Mouse (Mus musculus) ovary, adult 2 months (tissue): ENCODE measurements around the gene 1500009C09Rik. TPM values are rescaled to one million over a fixed set of nuclear protein-coding genes. Genes with fewer than 3 reads are reported as not detected.

Source experiments
- polyA plus RNA-seq: library from polyadenylated mRNA; depleted of rRNA; stranded (reverse); fragments of >200 nt; gene quantifications from 2 replicates; pipeline ENCODE4 v1.2.3, GENCODE M21; 2012; rRNA removed

The 1500009C09Rik gene
- 0.14 and 0.42 TPM in 2 replicates for polyA plus RNA-seq

GRCm38 (mm10) chr15:82252097-82252496, at the start of gene 1500009C09Rik:
Gene 1500009C09Rik, plus strand, starts transcription at chr15:82252397.

GRCm38 (mm10) chr15:82212752-82213063, 39.5 kb upstream of the 1500009C09Rik start, which contains the start of gene Shisa8:
Gene Shisa8, minus strand, starts transcription at chr15:82212815.

GRCm38 (mm10) chr15:82223657-82224601, 28.3 kb upstream of the 1500009C09Rik start, which contains the start of gene Tnfrsf13c:
Gene Tnfrsf13c, minus strand, starts transcription at chr15:82224369.

GRCm38 (mm10) chr15:82244115-82244804, 7.9 kb upstream of the 1500009C09Rik start, which contains the start of gene Cenpm:
Gene Cenpm, minus strand, starts transcription at chr15:82244748.

GRCm38 (mm10) chr15:82274593-82274926, 22.4 kb downstream of the 1500009C09Rik start, which contains the start of gene Sept3:
Gene Sept3, plus strand, starts transcription at chr15:82274893.

GRCm38 (mm10) chr15:82298764-82299561, 46.8 kb downstream of the 1500009C09Rik start, which contains the start of gene Wbp2nl:
Gene Wbp2nl, plus strand, starts transcription at chr15:82298954.

Other genes starting within 250 kb of the 1500009C09Rik start
- gene Desi1, start 218.5 kb upstream of the 1500009C09Rik start, polyA plus RNA-seq, result 30.1 and 30.3 TPM in 2 replicates
- 67.2 and 91.8 TPM in 2 replicates for gene Snu13, start 204.8 kb upstream of the 1500009C09Rik start, polyA plus RNA-seq
- not detected in 2 replicates for gene 4930407I10Rik, start 193.2 kb upstream of the 1500009C09Rik start, polyA plus RNA-seq
- gene Mei1, start 182.4 kb upstream of the 1500009C09Rik start, polyA plus RNA-seq, result not detected in 2 replicates
- gene Ccdc134, start 124.5 kb upstream of the 1500009C09Rik start, polyA plus RNA-seq, result 11.3 and 13.1 TPM in 2 replicates
- 200 and 245 TPM in 2 replicates for gene Srebf2, start 105.2 kb upstream of the 1500009C09Rik start, polyA plus RNA-seq
- 22.3 and 47.9 TPM in 2 replicates for gene Shisa8, start 39.6 kb upstream of the 1500009C09Rik start, polyA plus RNA-seq
- 0.60 and 1.7 TPM in 2 replicates for gene Tnfrsf13c, start 28.0 kb upstream of the 1500009C09Rik start, polyA plus RNA-seq
- 32.5 and 34.3 TPM in 2 replicates for gene Cenpm, start 7.6 kb upstream of the 1500009C09Rik start, polyA plus RNA-seq
- gene Sept3, start 22.5 kb downstream of the 1500009C09Rik start, polyA plus RNA-seq, result 1.1 and 1.9 TPM in 2 replicates
- 0.18 and 0.24 TPM in 2 replicates for gene Wbp2nl, start 46.6 kb downstream of the 1500009C09Rik start, polyA plus RNA-seq
- gene Naga, start 86.5 kb downstream of the 1500009C09Rik start, polyA plus RNA-seq, result 137 and 176 TPM in 2 replicates
- gene Pheta2, start 86.5 kb downstream of the 1500009C09Rik start, polyA plus RNA-seq, result 4.0 and 4.1 TPM in 2 replicates
- 213 and 227 TPM in 2 replicates for gene Smdt1, start 86.6 kb downstream of the 1500009C09Rik start, polyA plus RNA-seq
- 405 and 527 TPM in 2 replicates for gene Ndufa6, start 101.9 kb downstream of the 1500009C09Rik start, polyA plus RNA-seq
- gene Cyp2d22, start 127.9 kb downstream of the 1500009C09Rik start, polyA plus RNA-seq, result 71.5 and 79.2 TPM in 2 replicates
- not detected in 2 replicates for gene Cyp2d11, start 141.6 kb downstream of the 1500009C09Rik start, polyA plus RNA-seq
- 0.24 and 1.1 TPM in 2 replicates for gene Cyp2d10, start 154.8 kb downstream of the 1500009C09Rik start, polyA plus RNA-seq
- gene Cyp2d9, start 181.0 kb downstream of the 1500009C09Rik start, polyA plus RNA-seq, result 0.08 TPM in 1 of 2 replicates, not detected in the other